Mouse (Mus musculus) embryonic fibroblast, embryonic 13.5 days (primary cell): ENCODE measurements around the gene Olfr1085. TPM values are rescaled to one million over a fixed set of nuclear protein-coding genes. Genes with fewer than 3 reads are reported as not detected.
"Not testable (repeated sequence)": the region's sequence is repeated elsewhere in the genome, so short reads cannot be mapped to it uniquely, and the experiment has no call there.

ENCODE experiments used
- H3K27ac ChIP-seq: 2 replicates; pipeline ENCODE4 v1.5.1; 2012; ENCODE audit warnings: low read length, control low read depth, inconsistent platforms; ENCODE audit not compliant: insufficient read depth
- H3K4me1 ChIP-seq: 2 replicates; pipeline ENCODE4 v1.6.1; 2011; ENCODE audit warnings: low read length; ENCODE audit not compliant: control insufficient read depth, insufficient read depth
- H3K4me3 ChIP-seq: 2 replicates; pipeline ENCODE4 v1.5.1; 2011; ENCODE audit warnings: mild to moderate bottlenecking, control low read depth, low read length; ENCODE audit not compliant: insufficient read depth
- CTCF ChIP-seq: IDR thresholded peaks from 2 replicates; pipeline ENCODE4 v1.5.1; 2011; ENCODE audit warnings: mild to moderate bottlenecking, control low read depth, low read length, moderate library complexity, borderline replicate concordance; ENCODE audit not compliant: insufficient read depth
- POLR2A ChIP-seq: IDR thresholded peaks from 2 replicates; pipeline ENCODE4 v1.6.1; 2011; ENCODE audit warnings: low read depth, mild to moderate bottlenecking, control low read depth, low read length, moderate library complexity
- polyA plus RNA-seq: library from polyadenylated mRNA; stranded (reverse); fragments of >200 nt; gene quantifications from 2 replicates; pipeline ENCODE4 v1.2.4, GENCODE M21; 2011; ENCODE audit warnings: low read depth; ENCODE audit not compliant: missing spikeins, insufficient read length

Gene Olfr1085
- not detected in 2 replicates for polyA plus RNA-seq

DNA sequence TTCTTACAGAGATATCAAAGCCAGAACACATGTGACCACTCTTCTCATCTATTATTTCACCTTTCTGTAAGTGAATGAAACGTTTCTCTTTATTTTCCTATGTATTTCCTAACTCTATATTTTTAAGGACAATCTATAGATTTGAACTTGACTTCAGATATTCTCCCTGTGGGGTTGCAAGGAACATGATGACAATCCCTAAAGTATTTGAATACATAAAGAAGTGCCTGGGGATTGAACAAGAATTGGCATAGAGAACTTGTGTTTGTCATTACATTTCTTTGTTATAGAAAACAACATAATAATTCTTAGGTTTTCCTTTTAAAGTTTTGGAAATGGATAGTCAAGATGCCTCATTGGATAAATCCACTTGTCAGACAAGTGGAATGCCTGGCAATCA, at the start of gene Olfr1085:
Gene Olfr1085 (minus strand): TSS at position 101 of the 400 bp plus-strand sequence.
- no peaks in the 10 kb centered on the region for H3K4me1 ChIP-seq
- TF ChIP-seq POLR2A (no peak), CTCF (no peak)
- no peak within 1 kb of the TSS for H3K27ac ChIP-seq
- no peak within 1 kb of the TSS for H3K4me3 ChIP-seq

DNA sequence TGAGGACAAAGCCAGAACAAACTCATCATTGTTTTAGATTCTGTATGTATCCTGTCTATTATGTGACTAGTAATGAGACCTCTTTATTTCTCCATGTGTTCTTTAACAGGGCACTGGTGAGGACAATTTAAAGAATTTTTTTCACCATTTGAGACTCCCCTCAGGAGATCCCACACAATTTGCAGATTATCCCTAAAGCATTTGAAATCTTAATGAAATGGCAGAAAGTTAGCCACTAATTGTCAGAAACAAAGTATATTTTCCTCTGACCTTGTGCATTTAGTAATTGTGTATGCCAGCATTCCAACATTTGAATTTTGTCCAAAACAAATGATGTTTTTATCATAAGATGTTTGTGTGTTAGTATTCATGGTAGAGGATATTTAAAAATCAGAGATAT, 36.5 kb upstream of the Olfr1085 start, which contains the start of gene Olfr1087:
Gene Olfr1087 (minus strand): TSS at position 101 of the 400 bp plus-strand sequence.
- Histone ChIP-seq H3K4me1 (no peaks in the 10 kb centered on the region), H3K27ac (no peak within 1 kb of the TSS), H3K4me3 (no peak within 1 kb of the TSS)
- TF ChIP-seq POLR2A = no peak
- TF ChIP-seq CTCF = no peak

DNA sequence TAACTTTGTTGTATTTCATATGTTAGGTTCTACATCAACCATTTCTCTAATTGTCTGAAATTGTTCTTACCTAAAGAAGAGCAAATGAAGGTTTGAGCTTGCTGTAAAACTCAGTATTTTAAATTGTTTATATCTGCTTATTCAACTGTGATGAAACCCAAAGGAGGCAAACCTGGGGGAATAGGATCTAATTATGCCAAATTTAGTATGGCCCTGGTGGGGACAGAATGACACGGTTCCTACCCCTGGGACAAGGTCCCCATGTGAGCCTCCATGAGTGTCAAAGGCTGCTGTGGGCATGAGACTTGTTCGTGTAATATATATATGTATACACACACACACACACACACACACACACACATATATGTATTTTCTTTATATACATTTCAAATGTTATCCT, 18.2 kb upstream of the Olfr1085 start, which contains the start of gene Olfr1086:
Gene Olfr1086 (minus strand): TSS at position 101 of the 400 bp plus-strand sequence.
- no peak within 1 kb of the TSS for H3K4me3 ChIP-seq
- no peak for TF ChIP-seq POLR2A
- TF ChIP-seq CTCF = no peak
- H3K27ac ChIP-seq = no peak within 1 kb of the TSS
- H3K4me1 ChIP-seq = no peaks in the 10 kb centered on the region

DNA sequence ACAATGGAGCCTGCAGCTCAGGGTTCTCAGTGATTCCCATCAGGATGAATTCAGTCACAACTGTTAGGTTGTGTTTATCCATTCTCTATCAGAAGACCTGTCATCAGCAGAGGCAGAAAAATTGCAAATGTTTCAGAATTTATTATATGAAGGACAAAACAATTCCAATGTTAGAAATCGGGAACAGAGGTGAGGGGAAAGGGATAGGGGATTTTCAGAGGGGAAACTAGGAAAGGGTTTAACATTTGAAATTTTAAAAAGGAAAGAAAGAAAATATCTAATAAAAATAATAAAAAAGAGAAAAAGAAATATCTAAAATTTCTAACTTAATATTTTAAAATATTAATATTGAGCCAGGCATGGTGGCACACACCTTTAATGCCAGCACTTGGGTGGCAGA, 22.2 kb downstream of the Olfr1085 start, which contains the start of gene Olfr1084:
Gene Olfr1084 (minus strand): TSS at position 101 of the 400 bp plus-strand sequence.
- not testable (repeated sequence) for H3K4me3 ChIP-seq, H3K4me1 ChIP-seq

More for the DNA sequence above, 22.2 kb downstream of the Olfr1085 start, which contains the start of gene Olfr1084:
- not testable (repeated sequence) for H3K27ac ChIP-seq

Other genes with a start within 250 kb of the Olfr1085 start
- gene Olfr1061, start 248.0 kb downstream of the Olfr1085 start, polyA plus RNA-seq = not detected in 2 replicates
- not detected in 2 replicates for gene Olfr1062, start 235.3 kb downstream of the Olfr1085 start, polyA plus RNA-seq
- not detected in 2 replicates for gene Olfr1065, start 211.4 kb downstream of the Olfr1085 start, polyA plus RNA-seq
- not detected in 2 replicates for gene Olfr1066, start 205.8 kb downstream of the Olfr1085 start, polyA plus RNA-seq
- not detected in 2 replicates for gene Olfr228, start 174.6 kb downstream of the Olfr1085 start, polyA plus RNA-seq
- not detected in 2 replicates for gene Olfr1076, start 153.6 kb downstream of the Olfr1085 start, polyA plus RNA-seq
- not detected in 2 replicates for gene Olfr1079, start 119.5 kb downstream of the Olfr1085 start, polyA plus RNA-seq
- not detected in 2 replicates for gene Olfr1080, start 103.8 kb downstream of the Olfr1085 start, polyA plus RNA-seq
- gene Olfr1082, start 63.1 kb downstream of the Olfr1085 start, polyA plus RNA-seq = not detected in 2 replicates
- not detected in 2 replicates for gene Olfr1084, start 22.3 kb downstream of the Olfr1085 start, polyA plus RNA-seq
- not detected in 2 replicates for gene Olfr1086, start 18.1 kb upstream of the Olfr1085 start, polyA plus RNA-seq
- gene Olfr1087, start 36.4 kb upstream of the Olfr1085 start, polyA plus RNA-seq = not detected in 2 replicates
- gene Olfr1089, start 71.7 kb upstream of the Olfr1085 start, polyA plus RNA-seq = not detected in 2 replicates
- gene Olfr1090, start 97.0 kb upstream of the Olfr1085 start, polyA plus RNA-seq = not detected in 2 replicates
- gene Olfr1093, start 120.5 kb upstream of the Olfr1085 start, polyA plus RNA-seq = not detected in 2 replicates
- not detected in 2 replicates for gene Olfr141, start 148.0 kb upstream of the Olfr1085 start, polyA plus RNA-seq
- gene Olfr1094, start 162.6 kb upstream of the Olfr1085 start, polyA plus RNA-seq = not detected in 2 replicates
- gene Olfr1095, start 189.7 kb upstream of the Olfr1085 start, polyA plus RNA-seq = not detected in 2 replicates
- not detected in 2 replicates for gene Gm13723, start 212.8 kb upstream of the Olfr1085 start, polyA plus RNA-seq
- gene Olfr1097, start 230.2 kb upstream of the Olfr1085 start, polyA plus RNA-seq = not detected in 2 replicates